Mouse (Mus musculus) midbrain, embryonic 16.5 days (tissue): ENCODE measurements around the gene H2afy2. TPM values are rescaled to one million over a fixed set of nuclear protein-coding genes. Genes with fewer than 3 reads are reported as not detected.

Experiments used
- ATAC-seq: fragments of 200-750 bp; cut with Nextera tagmentation; 2 replicates; pipeline ENCODE4 v1.8.0; 2017; ENCODE audit warnings: moderate TSS enrichment
- H3K27ac ChIP-seq: fragments of 300-500 bp; sonication (generic); 2 replicates; pipeline ENCODE4 v1.5.1; 2014; ENCODE audit warnings: mild to moderate bottlenecking, low read length, mixed read lengths
- H3K27me3 ChIP-seq: fragments of 300-500 bp; sonication (generic); 2 replicates; pipeline ENCODE4 v1.6.1; 2014; ENCODE audit warnings: low read depth, low read length, mixed read lengths; ENCODE audit not compliant: control insufficient read depth, insufficient read depth
- H3K36me3 ChIP-seq: fragments of 300-500 bp; sonication (generic); 2 replicates; pipeline ENCODE4 v1.6.1; 2014; ENCODE audit warnings: mild to moderate bottlenecking, low read length, moderate library complexity, mixed read lengths; ENCODE audit not compliant: control insufficient read depth, insufficient read depth
- H3K4me1 ChIP-seq: fragments of 300-500 bp; sonication (generic); 2 replicates; pipeline ENCODE4 v1.6.1; 2014; ENCODE audit warnings: mild to moderate bottlenecking, low read length, mixed read lengths; ENCODE audit not compliant: control insufficient read depth, insufficient read depth
- H3K4me2 ChIP-seq: fragments of 300-500 bp; sonication (generic); 2 replicates; pipeline ENCODE4 v1.6.1; 2014; ENCODE audit warnings: mild to moderate bottlenecking, low read length, mixed read lengths
- H3K4me3 ChIP-seq: fragments of 300-500 bp; sonication (generic); 2 replicates; pipeline ENCODE4 v1.5.1; 2014; ENCODE audit warnings: low read depth, mild to moderate bottlenecking, low read length, moderate library complexity, mixed read lengths
- H3K9ac ChIP-seq: fragments of 300-500 bp; sonication (generic); 2 replicates; pipeline ENCODE4 v1.6.1; 2014; ENCODE audit warnings: low read depth, low read length, mixed read lengths
- H3K9me3 ChIP-seq: fragments of 300-500 bp; sonication (generic); replicated peaks from 2 replicates; pipeline ENCODE4 v1.6.1; 2014; ENCODE audit warnings: mild to moderate bottlenecking, low read length, mixed read lengths; ENCODE audit not compliant: control insufficient read depth, poor library complexity, severe bottlenecking
- WGBS: fragments of 180-500 bp; shearing (Covaris S2); extraction: QIAGEN DNeasy Blood & Tissue Kit; methylation state at CpG from one replicate; pipeline ENCODE4 v1.1.7; 2014; 5-methylcytosine and 5-hydroxymethylcytosine counted together
- polyA plus RNA-seq: library from polyadenylated mRNA; unstranded; fragments of >200 nt; fragmentation: Nextera tagmentation; extraction: Ambion mirVana; gene quantifications from 2 replicates; pipeline ENCODE4 v1.2.1, GENCODE M21; 2015

H2afy2 gene
- polyA plus RNA-seq, 1 experiment from 2014 or later: 296 TPM

DNA sequence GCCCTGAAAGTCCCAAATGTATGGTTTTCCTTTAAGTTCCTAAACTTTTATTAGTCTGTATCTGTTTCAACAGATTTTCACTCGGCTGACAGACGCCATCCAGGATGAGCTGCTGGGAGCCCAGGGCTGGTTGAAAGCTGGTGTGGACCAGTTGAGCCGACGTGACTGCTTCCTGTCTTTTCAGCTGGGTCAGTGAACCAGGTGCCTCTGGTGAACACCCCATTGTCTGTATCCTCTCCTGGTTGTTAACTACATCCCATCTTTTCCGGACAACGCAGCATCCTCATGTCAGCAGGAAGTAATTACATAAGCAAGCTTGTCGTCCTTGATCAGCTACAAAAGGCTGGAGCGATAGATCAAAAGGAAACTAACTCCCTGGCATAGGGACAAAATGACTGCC is 9.1 kb upstream of the H2afy2 start:
- no peak overlapping the region for H3K4me2 ChIP-seq
- H3K4me1 ChIP-seq: no peaks in the 10 kb centered on the region
- H3K4me3 ChIP-seq: no peak overlapping the region
- no peaks in the 10 kb centered on the region for H3K9me3 ChIP-seq
- no peak for ATAC-seq
- H3K9ac ChIP-seq: no peak overlapping the region
- WGBS: 50% methylated on average over 8 of the region's 8 CpGs
- H3K27me3 ChIP-seq: no peaks in the 10 kb centered on the region
- no peak overlapping the region for H3K27ac ChIP-seq
- H3K36me3 ChIP-seq: no peaks in the 10 kb centered on the region

DNA sequence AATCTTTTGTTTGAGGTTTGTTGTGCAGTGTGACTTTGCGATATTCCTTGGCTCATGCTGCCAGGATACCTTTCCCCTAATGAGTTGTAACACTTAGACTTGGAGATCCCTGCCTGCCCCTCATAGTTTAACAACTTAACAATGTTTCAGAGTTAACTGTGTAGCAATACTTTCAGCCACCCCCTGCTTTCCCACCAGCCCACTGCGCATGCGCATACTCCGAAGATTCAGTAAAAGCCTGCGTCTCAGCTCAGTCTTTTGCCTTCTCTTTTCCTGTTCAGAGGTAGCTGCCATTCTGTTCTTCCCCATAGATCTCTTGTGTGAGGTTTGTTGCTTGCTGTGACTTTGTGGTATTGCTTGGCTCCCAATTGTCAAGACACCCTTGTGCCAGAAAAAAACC is 4.6 kb upstream of the H2afy2 start:
- WGBS: 97% methylated on average over 5 of the region's 5 CpGs
- H3K27ac ChIP-seq: no peak overlapping the region

DNA sequence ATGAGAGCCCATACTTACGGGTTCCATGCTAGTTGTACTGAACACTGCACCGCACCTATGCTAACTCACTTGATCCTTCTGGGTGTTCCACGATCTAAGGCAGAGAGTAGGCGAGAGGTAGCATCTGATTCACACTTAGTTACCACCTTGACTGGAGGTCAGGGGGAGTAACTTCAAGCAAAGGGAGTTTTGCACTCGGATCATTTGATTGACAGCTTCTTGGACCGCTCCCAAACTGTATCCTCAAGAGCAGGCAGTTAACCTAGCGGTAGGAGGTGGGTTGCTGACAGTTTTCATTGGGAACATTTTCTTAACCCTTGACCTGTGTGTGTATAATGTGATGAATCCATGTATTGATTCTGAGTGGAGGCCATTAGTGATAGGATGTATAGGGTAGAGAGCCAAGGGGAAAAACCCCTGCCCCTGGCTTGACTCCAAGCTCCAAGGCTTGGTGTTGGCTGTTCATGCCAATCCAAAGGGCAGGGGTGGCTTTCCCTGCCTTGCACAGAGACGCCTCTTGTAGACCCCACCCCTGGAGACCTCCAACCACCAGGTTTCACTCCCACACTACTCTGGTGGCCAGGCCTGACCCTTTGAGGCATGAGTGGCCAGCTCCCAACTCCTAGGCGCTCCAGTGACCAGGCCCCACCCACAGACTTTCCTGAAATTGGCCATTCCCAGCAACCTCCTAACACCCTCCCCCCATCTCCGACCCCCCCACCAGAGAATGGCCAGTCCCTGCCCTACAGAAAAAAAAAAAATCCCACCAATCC is 3.8 kb upstream of the H2afy2 start:
- Histone ChIP-seq H3K27ac (no peak overlapping the region), H3K4me2 (no peak overlapping the region), H3K9ac (no peak overlapping the region), H3K36me3 (no peaks in the 10 kb centered on the region), H3K9me3 (no peaks in the 10 kb centered on the region), H3K4me3 (no peak overlapping the region), H3K4me1 (peaks cover 7% of the 10 kb centered on the region), H3K27me3 (no peaks in the 10 kb centered on the region)
- WGBS: 79% methylated on average over 10 of the region's 10 CpGs
- no peak for ATAC-seq

More for the DNA sequence above, 4.6 kb upstream of the H2afy2 start:
- H3K27me3 ChIP-seq: no peaks in the 10 kb centered on the region
- no peak overlapping the region for H3K4me3 ChIP-seq
- H3K4me1 ChIP-seq: peaks cover 7% of the 10 kb centered on the region
- H3K4me2 ChIP-seq: no peak overlapping the region
- no peak overlapping the region for H3K9ac ChIP-seq
- no peak for ATAC-seq
- H3K36me3 ChIP-seq: no peaks in the 10 kb centered on the region
- H3K9me3 ChIP-seq: no peaks in the 10 kb centered on the region

DNA sequence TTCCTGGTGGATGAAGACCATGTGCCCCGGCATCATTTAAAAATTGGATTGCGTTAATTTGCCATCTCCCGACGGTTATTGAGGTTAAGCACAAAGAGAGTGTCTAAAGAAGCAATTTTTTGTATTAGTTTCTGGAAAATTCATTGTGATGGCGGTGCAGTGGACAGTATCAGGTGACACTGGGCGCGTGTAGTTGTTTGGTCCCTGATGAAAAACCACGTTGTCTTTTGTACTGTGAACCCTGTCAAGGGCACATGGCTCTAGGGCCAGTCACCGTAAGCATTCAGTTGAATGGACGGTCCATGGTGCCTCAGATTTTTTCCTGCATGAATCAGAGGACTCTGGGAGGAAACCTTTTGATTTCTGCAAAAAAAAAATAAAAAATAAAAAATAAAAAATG is 467 bp upstream of the H2afy2 start:
- Histone ChIP-seq H3K36me3 (no peaks in the 10 kb centered on the region), H3K9ac (peak overlapping the region; percentile 100), H3K27ac (peak overlapping the region; percentile 100), H3K4me3 (peak overlapping the region; percentile 91), H3K4me1 (peaks cover 25% of the 10 kb centered on the region), H3K4me2 (peak overlapping the region; percentile 77), H3K27me3 (no peaks in the 10 kb centered on the region), H3K9me3 (no peaks in the 10 kb centered on the region)
- ATAC-seq: peak; percentile 50
- 12% methylated on average over 10 of the region's 10 CpGs for WGBS

DNA sequence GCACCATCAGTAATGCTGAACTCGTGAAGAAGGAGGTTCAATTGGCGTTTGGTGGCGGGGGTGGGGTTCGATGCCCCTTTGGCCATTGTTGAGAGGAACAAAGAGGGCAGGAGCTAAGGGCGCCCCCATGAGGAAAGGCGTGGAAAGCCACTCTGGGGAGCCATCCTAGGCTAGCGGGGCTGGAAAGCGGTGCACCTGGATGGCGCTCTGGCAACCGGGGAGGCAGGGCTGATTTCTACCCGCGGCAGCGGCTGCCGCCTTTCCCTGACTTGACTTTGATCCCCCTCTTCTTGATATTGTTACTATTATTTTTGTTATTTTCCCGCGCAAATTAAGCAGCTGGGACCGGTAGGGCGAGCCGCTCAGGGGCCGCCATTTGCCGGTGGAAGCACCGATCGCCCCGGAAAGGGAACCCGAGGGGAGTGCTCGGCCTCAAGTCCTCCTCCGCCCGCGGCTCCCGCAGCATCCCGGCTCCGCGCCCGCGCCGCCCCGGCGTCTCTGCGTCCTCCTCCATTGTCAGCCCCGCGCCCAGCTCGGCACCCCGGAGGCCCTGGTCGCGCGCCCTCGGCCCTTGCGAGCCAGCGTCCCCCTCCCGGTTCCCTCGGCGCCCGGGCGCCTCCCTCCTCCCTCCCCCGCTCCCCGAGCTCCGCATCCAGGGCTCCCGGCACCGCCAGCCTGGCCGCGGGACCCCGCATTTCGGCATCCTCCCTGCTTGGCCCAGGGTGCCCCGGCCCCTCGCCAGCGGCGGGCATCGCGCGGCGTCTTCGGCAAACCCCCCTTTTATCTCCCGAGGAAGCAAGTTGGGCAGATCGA is 942 bp downstream of the H2afy2 start:
- peak overlapping the region; percentile 77 for H3K4me2 ChIP-seq
- peak overlapping the region; percentile 100 for H3K9ac ChIP-seq
- H3K27me3 ChIP-seq: no peaks in the 10 kb centered on the region
- H3K9me3 ChIP-seq: no peaks in the 10 kb centered on the region
- peaks cover 25% of the 10 kb centered on the region for H3K4me1 ChIP-seq
- peak; percentile 63 for ATAC-seq
- peak overlapping the region; percentile 91 for H3K4me3 ChIP-seq
- under 1% methylated on average over 58 of the region's 74 CpGs for WGBS
- H3K27ac ChIP-seq: peak overlapping the region; percentile 100
- no peaks in the 10 kb centered on the region for H3K36me3 ChIP-seq

DNA sequence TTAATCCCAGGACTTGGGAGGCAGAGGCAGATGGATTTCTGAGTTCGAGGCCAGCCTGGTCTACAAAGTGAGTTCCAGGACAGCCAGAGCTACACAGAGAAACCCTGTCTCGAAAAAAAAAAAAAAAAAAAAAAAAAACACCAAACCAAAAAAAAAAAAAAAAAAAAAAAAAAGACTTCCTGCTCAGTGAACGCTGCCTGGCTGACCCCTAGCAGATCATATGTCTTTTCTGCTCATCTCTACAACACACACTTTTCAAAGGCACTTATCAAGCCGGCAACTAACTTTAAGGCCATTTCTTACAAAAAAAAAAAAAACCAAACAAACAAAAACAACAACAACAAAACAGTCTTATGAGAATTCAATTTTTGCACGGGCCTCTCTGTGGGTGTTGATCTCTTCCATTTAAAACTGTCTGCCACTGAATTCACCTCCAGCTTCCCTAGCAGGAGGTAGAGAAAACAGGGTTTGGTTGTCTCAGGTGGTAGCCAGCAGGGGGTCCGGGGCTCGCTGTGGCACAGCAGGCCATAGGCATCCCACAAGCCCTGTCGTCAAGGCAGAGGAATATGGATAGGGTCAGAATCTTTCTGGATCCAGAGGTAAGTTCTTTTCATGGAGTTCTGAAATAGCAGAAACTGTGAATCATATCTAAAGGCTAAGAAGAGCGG is 2.4 kb downstream of the H2afy2 start:
- H3K9me3 ChIP-seq: no peaks in the 10 kb centered on the region
- no peak for ATAC-seq
- H3K27ac ChIP-seq: peak overlapping the region; percentile 100
- peak overlapping the region; percentile 100; the same call in 1 of the 2 replicates for H3K9ac ChIP-seq
- no peaks in the 10 kb centered on the region for H3K27me3 ChIP-seq
- peak overlapping the region; percentile 91 for H3K4me3 ChIP-seq
- H3K4me1 ChIP-seq: peaks cover 25% of the 10 kb centered on the region
- 27% methylated on average over 8 of the region's 9 CpGs for WGBS
- H3K4me2 ChIP-seq: peak overlapping the region; percentile 77
- no peaks in the 10 kb centered on the region for H3K36me3 ChIP-seq

DNA sequence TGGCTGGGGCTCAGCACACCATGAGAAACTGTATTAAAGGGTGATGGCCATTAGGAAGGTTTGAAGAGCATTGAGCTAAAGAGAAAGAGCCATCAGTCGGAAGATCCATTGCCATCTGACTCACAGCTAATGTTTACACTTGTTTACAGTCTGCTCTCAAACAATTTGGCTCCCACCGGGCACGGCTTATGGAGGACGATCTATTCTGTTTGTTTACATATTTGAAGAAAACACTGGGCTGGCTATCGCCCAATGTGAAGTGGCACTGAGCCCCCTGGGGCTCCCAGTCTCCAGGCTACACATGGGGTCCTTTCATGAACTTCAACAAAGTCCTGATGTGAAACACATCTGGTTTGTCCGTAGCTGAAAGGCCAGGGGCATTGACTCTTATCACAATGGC is 17.1 kb downstream of the H2afy2 start:
- no peak overlapping the region for H3K4me2 ChIP-seq
- no peaks in the 10 kb centered on the region for H3K27me3 ChIP-seq
- no peaks in the 10 kb centered on the region for H3K9me3 ChIP-seq
- H3K9ac ChIP-seq: no peak overlapping the region
- H3K27ac ChIP-seq: no peak overlapping the region
- H3K4me1 ChIP-seq: peaks cover 19% of the 10 kb centered on the region
- no peak overlapping the region for H3K4me3 ChIP-seq
- no peak for ATAC-seq
- no peaks in the 10 kb centered on the region for H3K36me3 ChIP-seq
- WGBS: 60% methylated on average over 6 of the region's 6 CpGs

DNA sequence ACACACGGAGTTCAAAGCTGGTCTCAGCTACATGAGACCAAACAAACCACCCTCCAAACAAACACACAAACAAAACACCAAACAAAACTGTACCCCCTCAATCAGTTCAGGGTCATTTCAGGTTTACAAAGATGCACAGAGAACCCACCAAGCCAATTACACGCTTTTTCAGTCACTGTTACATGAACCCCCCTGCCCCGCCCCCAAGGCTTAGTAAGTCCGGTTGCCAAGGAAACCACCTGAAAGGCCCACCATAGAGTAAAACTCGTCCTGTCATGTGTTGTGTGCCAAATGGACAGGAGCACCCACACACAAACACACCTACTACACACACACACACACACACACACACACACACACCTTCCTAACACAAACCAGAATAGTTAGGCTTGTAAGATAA is 18.4 kb downstream of the H2afy2 start:
- ATAC-seq: no peak
- H3K27ac ChIP-seq: no peak overlapping the region
- H3K9me3 ChIP-seq: no peaks in the 10 kb centered on the region
- WGBS: 17% methylated on average over 5 of the region's 5 CpGs
- H3K27me3 ChIP-seq: no peaks in the 10 kb centered on the region
- no peak overlapping the region for H3K9ac ChIP-seq
- no peak overlapping the region for H3K4me3 ChIP-seq
- peaks cover 19% of the 10 kb centered on the region for H3K4me1 ChIP-seq
- no peak overlapping the region for H3K4me2 ChIP-seq
- no peaks in the 10 kb centered on the region for H3K36me3 ChIP-seq
